ENCODE assay signal across 12 mouse cellular contexts in the genomic region with DNA sequence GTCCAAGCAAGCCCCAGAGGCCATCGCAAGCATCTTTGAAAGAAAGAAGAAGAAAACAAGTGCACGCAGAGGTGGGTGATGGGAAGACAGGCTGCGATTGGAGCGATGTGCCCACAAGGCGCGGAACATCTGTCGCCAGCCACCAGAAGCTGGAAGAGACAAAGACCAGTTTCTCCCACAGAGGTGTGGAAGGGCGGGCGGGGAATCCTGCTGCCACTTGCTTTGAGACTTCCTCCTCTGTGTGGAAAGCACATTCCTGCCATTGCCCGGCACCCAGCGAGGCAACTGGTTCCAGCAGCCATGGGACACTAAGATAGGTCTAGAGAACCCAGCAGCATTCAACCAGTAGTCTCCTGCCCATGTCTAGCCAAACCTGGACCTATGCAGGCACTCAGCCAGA. TPM values are rescaled to one million over a fixed set of nuclear protein-coding genes. Genes with fewer than 3 reads are reported as not detected.
DNase-seq lines count a peak whose midpoint lies in the region; ATAC-seq lines count a peak whose summit lies in the region.
"Had no signal": no experiment of that assay in that cellular context is flagged by ENCODE, and none has a peak within 500 bp of the region (broad histone marks: within the 10 kb centered on the region; RNA-seq: fewer than 3 reads in every experiment).

No protein-coding gene starts in this region.

- no peak overlapping the region for H3K4me2 ChIP-seq in forebrain, embryonic 16.5 days (ENCODE audit: low read length)
- H3K4me2 ChIP-seq in liver, embryonic 13.5 days: peak overlapping the region; percentile 69

- peak overlapping the region; percentile 68 for H3K27ac ChIP-seq in forebrain, embryonic 10.5 days
- H3K27ac ChIP-seq in forebrain, embryonic 16.5 days (ENCODE audit: low read length): no peak overlapping the region
- H3K27ac ChIP-seq in liver, embryonic 13.5 days: peak overlapping the region; percentile 98
- H3K27ac ChIP-seq: macrophage had no signal

- ATAC-seq in forebrain, embryonic 16.5 days: no peak
- ATAC-seq in liver, embryonic 13.5 days (ENCODE audit: low read depth): no peak

- 87% methylated on average over 11 of the region's 11 CpGs for WGBS in forebrain, embryonic 10.5 days
- WGBS in forebrain, embryonic 16.5 days: 84% methylated on average over 11 of the region's 11 CpGs
- 41% methylated on average over 11 of the region's 11 CpGs for WGBS in liver, embryonic 13.5 days (ENCODE audit: insufficient replicate concordance)

- H3K27me3 ChIP-seq in forebrain, embryonic 10.5 days (ENCODE audit: poor library complexity, severe bottlenecking): peaks cover 16% of the 10 kb centered on the region; the same call in 1 of the 2 replicates
- peaks cover 6% of the 10 kb centered on the region; the same call in 1 of the 2 replicates for H3K27me3 ChIP-seq in forebrain, embryonic 16.5 days (replicated peaks; ENCODE audit: control insufficient read depth, insufficient read depth, low read length)
- H3K27me3 ChIP-seq in liver, embryonic 13.5 days: peaks cover 44% of the 10 kb centered on the region

- no peak overlapping the region for H3K9ac ChIP-seq in forebrain, embryonic 16.5 days (replicated peaks; ENCODE audit: low read depth, low read length)
- peak overlapping the region; percentile 76 for H3K9ac ChIP-seq in liver, embryonic 13.5 days

- no peaks in the 10 kb centered on the region for H3K36me3 ChIP-seq in forebrain, embryonic 10.5 days (replicated peaks)
- H3K36me3 ChIP-seq in forebrain, embryonic 16.5 days (ENCODE audit: control insufficient read depth, insufficient read depth): no peaks in the 10 kb centered on the region
- no peaks in the 10 kb centered on the region for H3K36me3 ChIP-seq in liver, embryonic 13.5 days

- no peak for DNase-seq in forebrain, embryonic 10.5 days (ENCODE audit: extremely low spot score, low spot score)
- peak; percentile 19 for DNase-seq in kidney, adult 9 months
- no peak for DNase-seq in kidney, postnatal 10 days
- peak; percentile 59 for DNase-seq in R1 (ENCODE audit: low read depth, low spot score)
- DNase-seq in liver, embryonic 13.5 days: no peak
- no peak for DNase-seq in adipocyte (ENCODE audit: low spot score)
- DNase-seq in frontal cortex, postnatal 10 days (ENCODE audit: low spot score in 2 of 2): no peak
- DNase-seq: adrenal gland, adult 8-10 months; heart, postnatal 14 days; thymus, adult 2 months had no signal

- H3K4me1 ChIP-seq in forebrain, embryonic 10.5 days: peaks cover 62% of the 10 kb centered on the region
- H3K4me1 ChIP-seq in forebrain, embryonic 16.5 days (replicated peaks; ENCODE audit: control insufficient read depth, insufficient read depth, low read length): peaks cover 13% of the 10 kb centered on the region
- peaks cover 60% of the 10 kb centered on the region for H3K4me1 ChIP-seq in liver, embryonic 13.5 days (replicated peaks)

- H3K9me3 ChIP-seq in forebrain, embryonic 10.5 days: no peaks in the 10 kb centered on the region; the same call in 1 of the 2 replicates
- H3K9me3 ChIP-seq in forebrain, embryonic 16.5 days (ENCODE audit: control insufficient read depth, low read length): no peaks in the 10 kb centered on the region
- no peaks in the 10 kb centered on the region for H3K9me3 ChIP-seq in liver, embryonic 13.5 days (replicated peaks)

- H3K4me3 ChIP-seq in forebrain, embryonic 10.5 days: no peak overlapping the region
- H3K4me3 ChIP-seq in forebrain, embryonic 16.5 days (replicated peaks; ENCODE audit: low read length): no peak overlapping the region
- peak overlapping the region; percentile 28 for H3K4me3 ChIP-seq in liver, embryonic 13.5 days (replicated peaks)

RNA-seq across cellular contexts. Expression of a gene that starts 32.2 kb away (rescaled TPM):
- 204 and 222 TPM in 2 replicates for polyA plus RNA-seq in forebrain, embryonic 10.5 days (2016; fragmentation: Nextera tagmentation; extraction: Ambion mirVana)
- polyA plus RNA-seq in forebrain, embryonic 16.5 days (2015; fragmentation: Nextera tagmentation; extraction: Ambion mirVana): 88.3 and 103 TPM in 2 replicates
- 272 and 303 TPM in 2 replicates for polyA plus RNA-seq in liver, embryonic 13.5 days (2015; fragmentation: Nextera tagmentation; extraction: Ambion mirVana)

Comparison
In these comparisons a context has a peak if more than half of its experiments do, and no peak if none do; other contexts are left out.
1. DNase-seq: peak in kidney, adult 9 months (single experiment) and R1 (single experiment); none in forebrain, embryonic 10.5 days (single experiment), kidney, postnatal 10 days (single experiment), liver, embryonic 13.5 days (single experiment), adipocyte (single experiment) and frontal cortex, postnatal 10 days (0 of 2).